Mouse (Mus musculus) limb, embryonic 12.5 days (tissue): Measurements from ENCODE around the gene Sars. TPM values are rescaled to one million over a fixed set of nuclear protein-coding genes. Genes with fewer than 3 reads are reported as not detected.
A peak's percentile ranks its signal among the peaks of the same experiment; 100 is the strongest.

Experiments
- ATAC-seq: fragments of 200-750 bp; cut with Nextera tagmentation; 2 replicates; pipeline ENCODE4 v1.8.0; 2017; ENCODE audit warnings: low read depth, moderate TSS enrichment; ENCODE audit not compliant: insufficient number of reproducible peaks, insufficient read depth, low FRiP score, low TSS enrichment
- H3K27ac ChIP-seq: fragments of 300-500 bp; sonication (generic); 2 replicates; pipeline ENCODE4 v1.5.1; 2016; ENCODE audit warnings: mild to moderate bottlenecking, moderate library complexity
- H3K27me3 ChIP-seq: fragments of 300-500 bp; sonication (generic); 2 replicates; pipeline ENCODE4 v1.6.1; 2016; ENCODE audit warnings: mild to moderate bottlenecking, moderate library complexity
- H3K36me3 ChIP-seq: fragments of 300-500 bp; sonication (generic); 2 replicates; pipeline ENCODE4 v1.6.1; 2016; ENCODE audit warnings: mild to moderate bottlenecking, moderate library complexity
- H3K4me1 ChIP-seq: fragments of 300-500 bp; sonication (generic); replicated peaks from 2 replicates; pipeline ENCODE4 v1.6.1; 2016
- H3K4me2 ChIP-seq: fragments of 300-500 bp; sonication (generic); 2 replicates; pipeline ENCODE4 v1.6.1; 2016; ENCODE audit warnings: mild to moderate bottlenecking, moderate library complexity
- H3K4me3 ChIP-seq: fragments of 300-500 bp; sonication (generic); replicated peaks from 2 replicates; pipeline ENCODE4 v1.5.1; 2016; ENCODE audit warnings: mild to moderate bottlenecking
- H3K9ac ChIP-seq: fragments of 300-500 bp; sonication (generic); replicated peaks from 2 replicates; pipeline ENCODE4 v1.6.1; 2016; ENCODE audit warnings: mild to moderate bottlenecking, moderate library complexity
- H3K9me3 ChIP-seq: fragments of 300-500 bp; sonication (generic); 2 replicates; pipeline ENCODE4 v1.6.1; 2016; ENCODE audit warnings: mild to moderate bottlenecking, moderate library complexity
- WGBS: fragments of 180-500 bp; shearing (Covaris S2); methylation state at CpG from one replicate; pipeline ENCODE4 v1.1.7; 2016; 5-methylcytosine and 5-hydroxymethylcytosine counted together
- polyA plus RNA-seq: library from polyadenylated mRNA; unstranded; fragments of >200 nt; fragmentation: Nextera tagmentation; extraction: Ambion mirVana; gene quantifications from 2 replicates; pipeline ENCODE4 v1.2.1, GENCODE M21; 2016

Gene Sars
- 119 and 127 TPM in 2 replicates for polyA plus RNA-seq

- WGBS: 0% methylated on average over 41 of the region's 41 CpGs
These were observed at the start of gene Sars for GRCm38 (mm10) chr3:108444698-108445365. Gene Sars (minus strand): TSS chr3:108445209.

GRCm38 (mm10) chr3:108489968-108490367 is 45.0 kb upstream of the Sars start:
- Histone ChIP-seq H3K4me3 (no peak overlapping the region), H3K9ac (no peak overlapping the region), H3K9me3 (0 out of 2 replicates have a peak, but pooled peaks cover 4% of the 10 kb centered on the region), H3K4me2 (no peak overlapping the region), H3K27ac (no peak overlapping the region), H3K4me1 (no peaks in the 10 kb centered on the region), H3K36me3 (no peaks in the 10 kb centered on the region), H3K27me3 (peaks cover 5% of the 10 kb centered on the region; the same call in 1 of the 2 replicates)
- whole genome bisulfite sequencing: 45% methylated on average over 3 of the region's 3 CpGs
- ATAC-seq: no peak

More at GRCm38 (mm10) chr3:108444698-108445365, at the start of gene Sars:
- peak; percentile 96 for ATAC-seq
- Histone ChIP-seq H3K4me3 (peak within 1 kb of the TSS; percentile 81), H3K4me2 (peak within 1 kb of the TSS; percentile 93), H3K27ac (peak within 1 kb of the TSS; percentile 85), H3K4me1 (peaks cover 24% of the 10 kb centered on the region), H3K9ac (peak within 1 kb of the TSS; percentile 75), H3K9me3 (no peaks in the 10 kb centered on the region), H3K27me3 (no peaks in the 10 kb centered on the region), H3K36me3 (0 out of 2 replicates have a peak, but pooled peaks cover 11% of the 10 kb centered on the region)

- no peak overlapping the region for H3K4me3 ChIP-seq
- H3K27ac ChIP-seq: no peak overlapping the region
- H3K36me3 ChIP-seq: no peaks in the 10 kb centered on the region
- WGBS: 88% methylated on average over 4 of the region's 4 CpGs
- ATAC-seq: no peak
- no peaks in the 10 kb centered on the region for H3K4me1 ChIP-seq
- H3K4me2 ChIP-seq: no peak overlapping the region
- no peaks in the 10 kb centered on the region for H3K27me3 ChIP-seq
- no peak overlapping the region for H3K9ac ChIP-seq
- 0 out of 2 replicates have a peak, but pooled peaks cover 8% of the 10 kb centered on the region for H3K9me3 ChIP-seq
These were observed 39.7 kb upstream of the Sars start for GRCm38 (mm10) chr3:108484749-108485148.

- Histone ChIP-seq H3K9me3 (0 out of 2 replicates have a peak, but pooled peaks cover 5% of the 10 kb centered on the region), H3K4me1 (peaks cover 9% of the 10 kb centered on the region), H3K4me3 (no peak overlapping the region), H3K4me2 (no peak overlapping the region), H3K27me3 (no peaks in the 10 kb centered on the region), H3K36me3 (no peaks in the 10 kb centered on the region), H3K27ac (peak overlapping the region; percentile 51; the same call in 1 of the 2 replicates), H3K9ac (no peak overlapping the region)
- ATAC-seq: no peak
- WGBS: 82% methylated on average over 4 of the region's 4 CpGs
These were observed 33.8 kb upstream of the Sars start for GRCm38 (mm10) chr3:108478800-108479199.

- Histone ChIP-seq H3K9me3 (no peaks in the 10 kb centered on the region), H3K27me3 (no peaks in the 10 kb centered on the region), H3K9ac (no peak overlapping the region), H3K4me3 (no peak overlapping the region), H3K27ac (peak overlapping the region; percentile 78), H3K4me2 (no peak overlapping the region), H3K4me1 (peaks cover 9% of the 10 kb centered on the region), H3K36me3 (no peaks in the 10 kb centered on the region)
- no peak for ATAC-seq
- WGBS: 49% methylated on average over 14 of the region's 14 CpGs
These were observed 32.0 kb upstream of the Sars start for GRCm38 (mm10) chr3:108476761-108477619.

- no peaks in the 10 kb centered on the region for H3K9me3 ChIP-seq
- H3K4me2 ChIP-seq: no peak overlapping the region
- no peak overlapping the region for H3K9ac ChIP-seq
- no peaks in the 10 kb centered on the region for H3K27me3 ChIP-seq
- H3K36me3 ChIP-seq: no peaks in the 10 kb centered on the region
- no peak for ATAC-seq
- peaks cover 9% of the 10 kb centered on the region for H3K4me1 ChIP-seq
- no peak overlapping the region for H3K4me3 ChIP-seq
- WGBS: 80% methylated on average over 5 of the region's 5 CpGs
- H3K27ac ChIP-seq: no peak overlapping the region
These were observed 30.5 kb upstream of the Sars start for GRCm38 (mm10) chr3:108475496-108475895.

GRCm38 (mm10) chr3:108474969-108475368 is 30.0 kb upstream of the Sars start:
- Histone ChIP-seq H3K36me3 (no peaks in the 10 kb centered on the region), H3K4me3 (no peak overlapping the region), H3K27ac (no peak overlapping the region), H3K9ac (no peak overlapping the region), H3K4me1 (peaks cover 9% of the 10 kb centered on the region), H3K27me3 (no peaks in the 10 kb centered on the region), H3K4me2 (no peak overlapping the region), H3K9me3 (no peaks in the 10 kb centered on the region)
- 91% methylated on average over 7 of the region's 7 CpGs for WGBS
- no peak for ATAC-seq

GRCm38 (mm10) chr3:108467760-108468159 is 22.8 kb upstream of the Sars start:
- no peaks in the 10 kb centered on the region for H3K4me1 ChIP-seq
- H3K36me3 ChIP-seq: no peaks in the 10 kb centered on the region
- no peak overlapping the region for H3K4me2 ChIP-seq
- WGBS: 51% methylated on average over 8 of the region's 8 CpGs
- H3K4me3 ChIP-seq: no peak overlapping the region
- H3K9ac ChIP-seq: no peak overlapping the region
- H3K27ac ChIP-seq: no peak overlapping the region
- H3K9me3 ChIP-seq: no peaks in the 10 kb centered on the region
- peaks cover 1% of the 10 kb centered on the region; the same call in 1 of the 2 replicates for H3K27me3 ChIP-seq
- ATAC-seq: 0 out of 2 replicates have a peak, but pooled peaks have one; percentile 43

- WGBS: 90% methylated on average over 6 of the region's 6 CpGs
- H3K4me1 ChIP-seq: no peaks in the 10 kb centered on the region
- no peaks in the 10 kb centered on the region for H3K36me3 ChIP-seq
- no peak overlapping the region for H3K4me3 ChIP-seq
- peaks cover 2% of the 10 kb centered on the region; the same call in 1 of the 2 replicates for H3K27me3 ChIP-seq
- no peaks in the 10 kb centered on the region for H3K9me3 ChIP-seq
- H3K27ac ChIP-seq: no peak overlapping the region
- no peak overlapping the region for H3K9ac ChIP-seq
- ATAC-seq: no peak
- H3K4me2 ChIP-seq: no peak overlapping the region
These were observed 21.4 kb upstream of the Sars start for GRCm38 (mm10) chr3:108466425-108466824.

GRCm38 (mm10) chr3:108458866-108459265 is 13.9 kb upstream of the Sars start:
- Histone ChIP-seq H3K4me1 (no peaks in the 10 kb centered on the region), H3K9ac (no peak overlapping the region), H3K27me3 (peaks cover 6% of the 10 kb centered on the region), H3K4me2 (no peak overlapping the region), H3K36me3 (no peaks in the 10 kb centered on the region), H3K27ac (no peak overlapping the region), H3K4me3 (no peak overlapping the region), H3K9me3 (no peaks in the 10 kb centered on the region)
- WGBS: 38% methylated on average over 10 of the region's 10 CpGs
- no peak for ATAC-seq

GRCm38 (mm10) chr3:108458380-108458779 is 13.4 kb upstream of the Sars start:
- WGBS: 50% methylated on average over 14 of the region's 14 CpGs
- Histone ChIP-seq H3K4me1 (no peaks in the 10 kb centered on the region), H3K4me2 (no peak overlapping the region), H3K36me3 (no peaks in the 10 kb centered on the region), H3K9me3 (no peaks in the 10 kb centered on the region), H3K27me3 (peaks cover 6% of the 10 kb centered on the region), H3K9ac (no peak overlapping the region), H3K4me3 (no peak overlapping the region), H3K27ac (no peak overlapping the region)
- no peak for ATAC-seq
